Mouse (Mus musculus) erythroblast, embryonic 14.5 days (primary cell): ENCODE measurements around the gene Bach2.

Experiments used
- GATA1 ChIP-seq: IDR thresholded peaks from 2 replicates; pipeline ENCODE4 v1.6.1; 2012; ENCODE audit warnings: low read length, inconsistent platforms, mixed read lengths
- TAL1 ChIP-seq: IDR thresholded peaks from 3 replicates; pipeline ENCODE4 v1.6.1; 2012; ENCODE audit warnings: low read length, inconsistent platforms, mixed read lengths

- TF ChIP-seq GATA1, result no peak
- no peak for TF ChIP-seq TAL1
These were observed 267.8 kb downstream of the Bach2 start for GRCm38 (mm10) chr4:32506306-32506808.
